Mouse (Mus musculus) G1E (cell line): ENCODE measurements around the gene Galk1. TPM values are rescaled to one million over a fixed set of nuclear protein-coding genes. Genes with fewer than 3 reads are reported as not detected.

Source experiments
- ATAC-seq: 2 replicates; pipeline ENCODE4 v1.8.0; 2016; ENCODE audit warnings: mild to moderate bottlenecking; ENCODE audit not compliant: insufficient number of reproducible peaks, poor library complexity, low FRiP score, severe bottlenecking; ENCODE audit errors: extremely low read depth
- DNase-seq: peaks from one replicate; pipeline ENCODE4 v3.0.0; 2012; ENCODE audit warnings: low spot score
- H3K27me3 ChIP-seq: 2 replicates; pipeline ENCODE4 v1.6.1; 2012; ENCODE audit warnings: mild to moderate bottlenecking, low read length, inconsistent platforms; ENCODE audit not compliant: insufficient read depth
- H3K36me3 ChIP-seq: replicated peaks from 2 replicates; pipeline ENCODE3; 2012; ENCODE audit warnings: mild to moderate bottlenecking, inconsistent platforms
- H3K4me1 ChIP-seq: 2 replicates; pipeline ENCODE4 v1.6.1; 2012; ENCODE audit warnings: low read depth, low read length, inconsistent platforms, mixed read lengths; ENCODE audit not compliant: insufficient read depth
- H3K4me3 ChIP-seq: 2 replicates; pipeline ENCODE4 v1.5.1; 2012; ENCODE audit warnings: low read depth, mild to moderate bottlenecking, inconsistent platforms, low read length, moderate library complexity, mixed read lengths
- H3K9me3 ChIP-seq: replicated peaks from 2 replicates; pipeline ENCODE4 v1.6.1; 2012; ENCODE audit warnings: inconsistent platforms
- CTCF ChIP-seq: IDR thresholded peaks from 2 replicates; pipeline ENCODE4 v1.5.1; 2012; ENCODE audit warnings: low read depth, low read length, inconsistent platforms, mixed read lengths
- GATA1 ChIP-seq: IDR thresholded peaks from 2 replicates; pipeline ENCODE4 v1.6.1; 2012; ENCODE audit warnings: borderline replicate concordance, low read length, inconsistent platforms, mixed read lengths
- GATA2 ChIP-seq: IDR thresholded peaks from 2 replicates; pipeline ENCODE4 v1.6.1; 2012; ENCODE audit warnings: low read depth, low read length, inconsistent platforms, borderline replicate concordance
- POLR2AphosphoS5 ChIP-seq: IDR thresholded peaks from 2 replicates; pipeline ENCODE4 v1.6.1; 2012; ENCODE audit warnings: low read depth, low read length, inconsistent platforms; ENCODE audit not compliant: insufficient replicate concordance
- TAL1 ChIP-seq: conservative IDR thresholded peaks from 2 replicates; pipeline ENCODE4 v1.6.1; 2012; ENCODE audit warnings: low read depth, low read length, inconsistent platforms, mixed read lengths
- polyA plus RNA-seq: library from polyadenylated mRNA; stranded (reverse); fragments of >175 nt; gene quantifications from 2 replicates; pipeline ENCODE4 v1.2.3, GENCODE M21; 2012
- total RNA-seq, 2 experiments: library from RNA; stranded (forward) in 1 of 2; stranded (reverse) in 1 of 2; fragments of 200-1000 nt in 1 of 2; fragments of >200 nt in 1 of 2; fragmentation: Nextera tagmentation in 1 of 2; gene quantifications; 2 replicates each; pipeline ENCODE4 v1.2.3; 2014 to 2017

The Galk1 gene
- total and polyA plus RNA-seq, 3 experiments: 22.0 to 148 (median 54.5) TPM

GRCm38 (mm10) chr11:115971016-115971415 lies 41.5 kb downstream of the Galk1 start:
- TF ChIP-seq CTCF: no peak
- TF ChIP-seq POLR2AphosphoS5: no peak
- no peak for TF ChIP-seq TAL1
- TF ChIP-seq GATA1: no peak
- no peak for TF ChIP-seq GATA2
- Histone ChIP-seq H3K9me3 (no peaks in the 10 kb centered on the region), H3K4me1 (peaks cover 18% of the 10 kb centered on the region), H3K27me3 (peaks cover 47% of the 10 kb centered on the region), H3K4me3 (no peak overlapping the region), H3K36me3 (peaks cover 11% of the 10 kb centered on the region)
- no peak for ATAC-seq
- no peak for DNase-seq

- DNase-seq: no peak
- no peak for TF ChIP-seq POLR2AphosphoS5
- no peak for TF ChIP-seq GATA1
- no peak for TF ChIP-seq TAL1
- no peak for TF ChIP-seq CTCF
- no peak for TF ChIP-seq GATA2
- H3K4me1 ChIP-seq: peaks cover 25% of the 10 kb centered on the region
- H3K4me3 ChIP-seq: no peak overlapping the region
- peaks cover 38% of the 10 kb centered on the region for H3K27me3 ChIP-seq
- H3K36me3 ChIP-seq: peaks cover 20% of the 10 kb centered on the region
- H3K9me3 ChIP-seq: no peaks in the 10 kb centered on the region
- ATAC-seq: no peak
Measured at GRCm38 (mm10) chr11:115970006-115970673, 42.4 kb downstream of the Galk1 start.

- Histone ChIP-seq H3K4me3 (no peak overlapping the region), H3K27me3 (peaks cover 30% of the 10 kb centered on the region), H3K9me3 (no peaks in the 10 kb centered on the region), H3K36me3 (peaks cover 32% of the 10 kb centered on the region), H3K4me1 (peaks cover 38% of the 10 kb centered on the region)
- TF ChIP-seq GATA2: no peak
- no peak for TF ChIP-seq CTCF
- TF ChIP-seq POLR2AphosphoS5: no peak
- TF ChIP-seq TAL1: no peak
- no peak for TF ChIP-seq GATA1
- peak; percentile 31 for DNase-seq
- ATAC-seq: no peak; the same call in 1 of the 2 replicates
Measured at GRCm38 (mm10) chr11:115968731-115969405, 43.7 kb downstream of the Galk1 start.

- 0 out of 2 replicates have a peak, but pooled peaks have one; percentile 4 for ATAC-seq
- peaks cover 12% of the 10 kb centered on the region for H3K27me3 ChIP-seq
- H3K4me1 ChIP-seq: peaks cover 33% of the 10 kb centered on the region
- no peak overlapping the region for H3K4me3 ChIP-seq
- H3K9me3 ChIP-seq: no peaks in the 10 kb centered on the region
- peaks cover 70% of the 10 kb centered on the region for H3K36me3 ChIP-seq
- TF ChIP-seq TAL1: no peak
- peak; percentile 43 for DNase-seq
Measured at GRCm38 (mm10) chr11:115964977-115965604, 47.4 kb downstream of the Galk1 start.

- no peak for DNase-seq
- no peak for ATAC-seq
- TF ChIP-seq TAL1 (no peak), POLR2AphosphoS5 (no peak), CTCF (no peak)
- Histone ChIP-seq H3K4me1 (peaks cover 21% of the 10 kb centered on the region), H3K9me3 (no peaks in the 10 kb centered on the region), H3K4me3 (no peak overlapping the region), H3K27me3 (peaks cover 4% of the 10 kb centered on the region), H3K36me3 (peaks cover 87% of the 10 kb centered on the region)
Measured at GRCm38 (mm10) chr11:115962651-115963412, 49.7 kb downstream of the Galk1 start.

- DNase-seq: no peak
- TF ChIP-seq TAL1 (no peak), CTCF (no peak), GATA2 (no peak), GATA1 (no peak), POLR2AphosphoS5 (no peak)
- no peak for ATAC-seq
- Histone ChIP-seq H3K9me3 (no peaks in the 10 kb centered on the region), H3K4me1 (peaks cover 3% of the 10 kb centered on the region; the same call in 1 of the 2 replicates), H3K4me3 (no peak overlapping the region), H3K27me3 (peaks cover 1% of the 10 kb centered on the region; the same call in 1 of the 2 replicates), H3K36me3 (peaks cover 93% of the 10 kb centered on the region)
Measured at GRCm38 (mm10) chr11:115959018-115959417, 53.5 kb downstream of the Galk1 start.

Other genes starting within 250 kb of the Galk1 start
Only the 20 nearest of the 21 such genes appear.
- not detected in 2 replicates for gene Caskin2, start 199.1 kb downstream of the Galk1 start, total RNA-seq (2014; fragmentation: Nextera tagmentation)
- 0.17 and 0.33 TPM in 2 replicates for gene Caskin2, start 199.1 kb downstream of the Galk1 start, total RNA-seq (2017)
- 0.02 and 0.04 TPM in 2 replicates for gene Caskin2, start 199.1 kb downstream of the Galk1 start, polyA plus RNA-seq
- 6.2 and 6.6 TPM in 2 replicates for gene Tsen54, start 198.0 kb downstream of the Galk1 start, total RNA-seq (2014; fragmentation: Nextera tagmentation)
- 16.8 and 18.7 TPM in 2 replicates for gene Tsen54, start 198.0 kb downstream of the Galk1 start, total RNA-seq (2017)
- gene Tsen54, start 198.0 kb downstream of the Galk1 start, polyA plus RNA-seq: 33.0 and 37.5 TPM in 2 replicates
- 9.3 and 10.2 TPM in 2 replicates for gene Llgl2, start 188.7 kb downstream of the Galk1 start, total RNA-seq (2014; fragmentation: Nextera tagmentation)
- gene Llgl2, start 188.7 kb downstream of the Galk1 start, total RNA-seq (2017): 8.0 and 10.5 TPM in 2 replicates
- 18.1 and 22.5 TPM in 2 replicates for gene Llgl2, start 188.7 kb downstream of the Galk1 start, polyA plus RNA-seq
- gene Myo15b, start 154.3 kb downstream of the Galk1 start, total RNA-seq (2014; fragmentation: Nextera tagmentation): 1.1 TPM in 1 of 2 replicates, not detected in the other
- 0.16 and 0.17 TPM in 2 replicates for gene Myo15b, start 154.3 kb downstream of the Galk1 start, total RNA-seq (2017)
- 0.33 and 0.35 TPM in 2 replicates for gene Myo15b, start 154.3 kb downstream of the Galk1 start, polyA plus RNA-seq
- 8.0 and 14.7 TPM in 2 replicates for gene Smim5, start 112.8 kb downstream of the Galk1 start, total RNA-seq (2014; fragmentation: Nextera tagmentation)
- 30.0 and 38.1 TPM in 2 replicates for gene Smim5, start 112.8 kb downstream of the Galk1 start, total RNA-seq (2017)
- gene Smim5, start 112.8 kb downstream of the Galk1 start, polyA plus RNA-seq: 10.0 and 11.7 TPM in 2 replicates
- gene Smim6, start 100.7 kb downstream of the Galk1 start, total RNA-seq (2014; fragmentation: Nextera tagmentation): 2.4 TPM in 1 of 2 replicates, not detected in the other
- gene Smim6, start 100.7 kb downstream of the Galk1 start, total RNA-seq (2017): 0.23 TPM in 1 of 2 replicates, not detected in the other
- not detected in 2 replicates for gene Smim6, start 100.7 kb downstream of the Galk1 start, polyA plus RNA-seq
- 28.7 and 30.8 TPM in 2 replicates for gene Sap30bp, start 79.4 kb downstream of the Galk1 start, total RNA-seq (2014; fragmentation: Nextera tagmentation)
- 110 and 131 TPM in 2 replicates for gene Sap30bp, start 79.4 kb downstream of the Galk1 start, total RNA-seq (2017)
- gene Sap30bp, start 79.4 kb downstream of the Galk1 start, polyA plus RNA-seq: 23.4 and 27.8 TPM in 2 replicates
- gene Recql5, start 79.2 kb downstream of the Galk1 start, total RNA-seq (2014; fragmentation: Nextera tagmentation): 17.4 and 24.9 TPM in 2 replicates
- 16.0 and 23.6 TPM in 2 replicates for gene Recql5, start 79.2 kb downstream of the Galk1 start, total RNA-seq (2017)
- 17.3 and 17.4 TPM in 2 replicates for gene Recql5, start 79.2 kb downstream of the Galk1 start, polyA plus RNA-seq
- not detected in 2 replicates for gene Itgb4, start 38.0 kb downstream of the Galk1 start, total RNA-seq (2014; fragmentation: Nextera tagmentation)
- 0.05 and 0.06 TPM in 2 replicates for gene Itgb4, start 38.0 kb downstream of the Galk1 start, total RNA-seq (2017)
- gene Itgb4, start 38.0 kb downstream of the Galk1 start, polyA plus RNA-seq: 0.13 and 0.17 TPM in 2 replicates
- gene H3f3b, start 15.2 kb upstream of the Galk1 start, total RNA-seq (2014; fragmentation: Nextera tagmentation): 692 and 699 TPM in 2 replicates
- 721 and 745 TPM in 2 replicates for gene H3f3b, start 15.2 kb upstream of the Galk1 start, total RNA-seq (2017)
- 230 and 336 TPM in 2 replicates for gene H3f3b, start 15.2 kb upstream of the Galk1 start, polyA plus RNA-seq
- gene Unk, start 17.6 kb upstream of the Galk1 start, total RNA-seq (2014; fragmentation: Nextera tagmentation): 50.1 and 58.1 TPM in 2 replicates
- 17.2 and 19.8 TPM in 2 replicates for gene Unk, start 17.6 kb upstream of the Galk1 start, total RNA-seq (2017)
- gene Unk, start 17.6 kb upstream of the Galk1 start, polyA plus RNA-seq: 65.2 and 80.7 TPM in 2 replicates
- 26.1 and 31.4 TPM in 2 replicates for gene Unc13d, start 65.2 kb upstream of the Galk1 start, total RNA-seq (2014; fragmentation: Nextera tagmentation)
- gene Unc13d, start 65.2 kb upstream of the Galk1 start, total RNA-seq (2017): 63.5 and 81.7 TPM in 2 replicates
- 126 and 144 TPM in 2 replicates for gene Unc13d, start 65.2 kb upstream of the Galk1 start, polyA plus RNA-seq
- gene Wbp2, start 74.3 kb upstream of the Galk1 start, total RNA-seq (2014; fragmentation: Nextera tagmentation): 160 and 169 TPM in 2 replicates
- 55.9 and 61.6 TPM in 2 replicates for gene Wbp2, start 74.3 kb upstream of the Galk1 start, total RNA-seq (2017)
- 499 and 545 TPM in 2 replicates for gene Wbp2, start 74.3 kb upstream of the Galk1 start, polyA plus RNA-seq
- gene Trim47, start 114.5 kb upstream of the Galk1 start, total RNA-seq (2014; fragmentation: Nextera tagmentation): not detected in 2 replicates
- 0.12 and 0.27 TPM in 2 replicates for gene Trim47, start 114.5 kb upstream of the Galk1 start, total RNA-seq (2017)
- 0.08 TPM in 1 of 2 replicates, not detected in the other for gene Trim47, start 114.5 kb upstream of the Galk1 start, polyA plus RNA-seq
- gene Trim65, start 118.4 kb upstream of the Galk1 start, total RNA-seq (2014; fragmentation: Nextera tagmentation): not detected in 2 replicates
- gene Trim65, start 118.4 kb upstream of the Galk1 start, total RNA-seq (2017): 0.05 and 0.12 TPM in 2 replicates
- gene Trim65, start 118.4 kb upstream of the Galk1 start, polyA plus RNA-seq: not detected in 2 replicates
- gene Mrpl38, start 126.1 kb upstream of the Galk1 start, total RNA-seq (2014; fragmentation: Nextera tagmentation): 99.3 and 125 TPM in 2 replicates
- 38.3 and 45.7 TPM in 2 replicates for gene Mrpl38, start 126.1 kb upstream of the Galk1 start, total RNA-seq (2017)
- gene Mrpl38, start 126.1 kb upstream of the Galk1 start, polyA plus RNA-seq: 144 and 150 TPM in 2 replicates
- gene Fbf1, start 155.4 kb upstream of the Galk1 start, total RNA-seq (2014; fragmentation: Nextera tagmentation): 42.2 and 50.9 TPM in 2 replicates
- gene Fbf1, start 155.4 kb upstream of the Galk1 start, total RNA-seq (2017): 25.0 and 35.9 TPM in 2 replicates
- 23.6 and 26.4 TPM in 2 replicates for gene Fbf1, start 155.4 kb upstream of the Galk1 start, polyA plus RNA-seq
- gene Ten1, start 186.1 kb upstream of the Galk1 start, total RNA-seq (2014; fragmentation: Nextera tagmentation): 17.8 and 23.1 TPM in 2 replicates
- gene Ten1, start 186.1 kb upstream of the Galk1 start, total RNA-seq (2017): 47.6 and 47.8 TPM in 2 replicates
- 95.8 and 99.2 TPM in 2 replicates for gene Ten1, start 186.1 kb upstream of the Galk1 start, polyA plus RNA-seq
- gene Acox1, start 186.3 kb upstream of the Galk1 start, total RNA-seq (2014; fragmentation: Nextera tagmentation): 34.0 and 35.6 TPM in 2 replicates
- gene Acox1, start 186.3 kb upstream of the Galk1 start, total RNA-seq (2017): 51.2 and 55.8 TPM in 2 replicates
- gene Acox1, start 186.3 kb upstream of the Galk1 start, polyA plus RNA-seq: 2.5 and 2.8 TPM in 2 replicates
- gene Evpl, start 225.4 kb upstream of the Galk1 start, total RNA-seq (2014; fragmentation: Nextera tagmentation): not detected in 2 replicates
- 0.05 TPM in 1 of 2 replicates, not detected in the other for gene Evpl, start 225.4 kb upstream of the Galk1 start, total RNA-seq (2017)
- 0.01 TPM in 2 replicates for gene Evpl, start 225.4 kb upstream of the Galk1 start, polyA plus RNA-seq